Mouse (Mus musculus) adrenal gland (tissue): ENCODE data around the gene Ruvbl2.
"Not testable (repeated sequence)": the region's sequence is repeated elsewhere in the genome, so short reads cannot be mapped to it uniquely, and the experiment has no call there.

Source experiments
- intact Hi-C: fragments of 180-260 bp; cut with DNase I; formaldehyde crosslinking; loops from one replicate; pipeline ENCODE4 v1.15.1; 2025

Ruvbl2 gene

DNA sequence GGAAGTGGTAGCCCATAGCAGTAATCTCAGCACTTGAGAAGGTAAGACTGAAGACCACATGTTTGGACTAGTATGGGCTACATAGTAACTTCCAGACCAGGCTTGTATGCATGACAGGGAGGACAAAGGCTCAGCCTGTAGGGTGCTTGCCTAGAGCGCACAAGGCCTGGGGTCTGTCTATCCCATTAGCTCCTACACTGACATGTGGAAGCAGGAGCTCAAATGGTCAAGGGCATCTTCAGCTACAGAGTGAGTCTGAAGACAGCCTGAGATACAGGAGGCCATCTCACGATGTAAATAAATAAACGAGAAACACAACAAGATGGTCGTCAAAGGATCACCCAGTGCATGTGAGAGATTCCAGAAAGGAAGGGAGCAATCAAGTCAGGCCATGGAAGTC is 24.4 kb upstream of the Ruvbl2 start:
- intact Hi-C loops, result no loop called here

GRCm38 (mm10) chr7:45461781-45462180 is 23.9 kb upstream of the Ruvbl2 start:
- intact Hi-C loops, result no loop called here

DNA sequence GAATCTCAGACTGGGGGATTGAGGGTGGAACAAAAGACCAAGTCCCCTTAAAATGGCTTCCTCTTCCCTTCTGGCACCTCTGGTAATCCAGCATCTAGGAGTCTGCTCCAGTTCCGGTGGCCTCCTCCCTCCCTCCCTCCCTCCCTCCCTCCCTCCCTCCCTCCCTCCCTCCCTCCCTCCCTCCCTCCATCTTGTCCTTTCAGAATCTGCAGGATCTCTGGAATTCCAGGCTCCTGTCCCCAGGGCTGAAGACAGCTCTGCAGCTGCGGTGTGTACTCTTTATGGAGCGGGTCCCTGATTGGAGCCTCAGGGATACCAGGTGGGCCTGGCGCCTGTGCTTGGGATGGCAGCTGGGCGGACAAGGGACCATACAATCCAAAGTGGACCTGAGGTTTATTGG is 23.4 kb upstream of the Ruvbl2 start:
- intact Hi-C loops, result no loop called here

DNA sequence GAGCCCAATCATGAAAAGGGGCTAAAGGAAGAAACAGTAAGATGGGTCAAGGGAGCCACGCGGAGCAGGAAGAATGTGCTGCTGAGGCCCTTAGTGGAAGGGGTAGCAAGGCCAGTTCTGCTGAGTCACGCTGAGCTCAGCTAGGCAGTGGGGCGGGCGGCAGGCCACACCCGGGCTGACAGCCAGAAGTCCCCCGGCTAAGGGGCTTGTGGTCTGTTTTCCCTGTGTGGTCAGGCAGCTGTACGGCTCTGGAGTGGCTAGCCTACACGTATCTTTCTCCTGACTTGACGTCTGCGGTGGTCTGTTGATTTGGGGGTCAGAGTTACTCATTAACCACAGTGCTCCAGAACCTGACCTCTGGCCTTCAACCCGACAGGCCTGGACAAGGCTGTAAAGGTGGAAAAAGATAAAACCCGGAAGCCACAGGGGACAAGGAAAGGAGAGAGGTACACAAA is 23.0 kb upstream of the Ruvbl2 start:
- intact Hi-C loops, result no loop called here

- intact Hi-C loops, result no loop called here
These were observed 22.5 kb upstream of the Ruvbl2 start for GRCm38 (mm10) chr7:45460377-45460776.

DNA sequence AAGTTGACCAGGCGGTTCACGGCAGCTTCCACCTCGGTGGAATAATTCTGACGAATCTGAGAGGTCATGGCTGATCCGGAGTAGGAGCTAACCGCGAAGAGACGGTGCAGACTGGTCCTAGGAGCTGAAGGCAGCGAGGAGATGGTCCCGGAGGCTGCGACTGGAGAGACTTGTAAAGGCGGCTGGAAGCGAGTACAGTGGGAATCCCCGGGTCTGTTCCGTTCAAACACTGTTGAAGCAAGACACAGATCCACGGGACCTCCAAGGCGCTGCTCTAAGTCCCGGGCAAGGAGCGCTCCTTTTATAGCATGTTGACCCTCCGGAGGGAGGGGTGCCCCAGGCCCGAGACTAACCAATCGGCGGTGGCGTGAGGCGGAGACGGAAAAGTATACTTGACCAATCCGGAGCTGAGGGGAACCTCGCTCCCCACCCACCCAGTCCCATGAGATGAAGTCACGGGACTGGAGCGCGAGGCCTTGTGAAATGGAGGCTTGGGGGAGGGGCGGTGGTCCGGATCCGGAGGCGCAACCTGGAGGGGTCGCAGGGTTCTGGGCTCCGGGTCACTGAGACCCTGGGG is 21.8 kb upstream of the Ruvbl2 start, which contains the start of gene Ftl1:
Ftl1 (minus strand) TSS at position 321 of the 577 bp plus-strand sequence.
- intact Hi-C loops, result not testable (repeated sequence)

DNA sequence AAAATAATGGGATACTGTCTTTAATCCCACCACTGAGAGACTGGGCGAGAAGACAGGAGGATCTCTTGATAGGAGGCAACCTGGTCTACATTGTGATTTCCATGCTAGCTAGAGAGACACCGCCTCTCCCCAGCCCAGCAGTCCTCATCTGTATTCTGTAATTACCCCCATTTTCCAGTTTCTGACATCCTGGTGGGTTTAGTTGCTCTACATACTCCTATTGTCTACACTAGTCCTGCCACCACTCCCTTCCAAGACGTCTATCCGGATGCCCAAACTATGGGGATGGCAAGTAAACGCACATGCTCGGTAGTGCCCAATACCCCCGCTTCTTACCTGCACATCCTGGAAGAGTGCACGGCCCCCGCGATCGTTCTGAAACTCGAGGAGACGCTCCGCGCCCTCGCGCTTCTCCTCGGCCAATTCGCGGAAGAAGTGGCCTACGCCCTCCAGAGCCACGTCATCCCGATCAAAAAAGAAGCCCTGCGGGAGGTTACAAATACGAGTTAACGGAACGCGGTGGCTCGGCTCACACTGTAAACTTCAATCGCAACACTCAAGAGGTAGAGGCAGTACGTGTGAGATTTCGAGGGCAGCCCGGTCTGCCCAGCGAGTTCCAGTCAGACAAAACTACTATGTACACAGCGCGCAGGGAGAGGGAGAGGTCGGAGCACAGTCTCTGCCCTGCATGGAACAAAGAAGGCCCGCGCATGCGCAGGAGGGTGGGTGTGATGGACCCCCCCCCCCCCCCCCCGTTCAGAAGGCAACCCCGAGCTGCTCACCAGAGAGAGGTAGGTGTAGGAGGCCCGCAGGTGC is 21.1 kb upstream of the Ruvbl2 start:
- intact Hi-C loops, result no loop called here

DNA sequence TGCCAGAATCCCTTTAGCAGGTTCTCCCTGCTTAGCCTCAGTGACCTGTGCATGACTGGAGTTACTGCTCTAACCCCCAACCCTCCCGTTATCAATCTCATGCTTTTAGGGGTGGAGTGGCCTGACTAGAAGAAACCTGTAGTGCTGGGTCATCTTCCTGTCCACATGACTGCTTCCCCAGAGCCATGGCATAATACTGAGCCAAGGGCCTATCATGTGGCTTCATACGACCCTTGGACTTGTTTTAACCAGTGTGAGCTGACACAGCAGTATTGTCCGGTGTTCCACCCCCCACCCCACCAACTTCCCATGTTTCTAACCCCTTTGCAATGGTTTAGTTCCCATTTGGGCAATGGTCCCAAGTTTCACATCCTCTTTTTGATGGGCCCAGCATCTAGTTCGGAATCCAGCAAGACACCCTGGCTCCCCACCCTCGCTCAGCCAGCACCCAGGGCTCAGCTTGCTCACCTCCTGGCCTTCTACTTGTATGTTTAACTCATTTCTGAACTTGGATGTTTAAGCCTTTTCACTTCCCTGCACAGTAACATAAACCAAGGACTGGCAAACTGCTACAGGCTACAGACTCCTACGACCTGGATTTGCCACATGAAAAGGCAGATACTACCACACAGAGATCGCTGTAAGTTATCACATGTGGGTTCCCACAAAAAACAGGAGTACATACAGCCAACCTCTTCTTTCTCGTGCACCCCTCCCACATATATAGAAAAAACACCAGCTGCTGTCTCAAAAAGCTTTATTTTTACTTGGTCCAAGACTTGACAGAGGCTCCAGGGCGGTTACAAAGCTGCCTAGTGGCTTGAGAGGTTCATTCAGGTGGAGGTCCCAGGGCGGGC is 19.5 kb upstream of the Ruvbl2 start:
- intact Hi-C loops, result no loop called here

DNA sequence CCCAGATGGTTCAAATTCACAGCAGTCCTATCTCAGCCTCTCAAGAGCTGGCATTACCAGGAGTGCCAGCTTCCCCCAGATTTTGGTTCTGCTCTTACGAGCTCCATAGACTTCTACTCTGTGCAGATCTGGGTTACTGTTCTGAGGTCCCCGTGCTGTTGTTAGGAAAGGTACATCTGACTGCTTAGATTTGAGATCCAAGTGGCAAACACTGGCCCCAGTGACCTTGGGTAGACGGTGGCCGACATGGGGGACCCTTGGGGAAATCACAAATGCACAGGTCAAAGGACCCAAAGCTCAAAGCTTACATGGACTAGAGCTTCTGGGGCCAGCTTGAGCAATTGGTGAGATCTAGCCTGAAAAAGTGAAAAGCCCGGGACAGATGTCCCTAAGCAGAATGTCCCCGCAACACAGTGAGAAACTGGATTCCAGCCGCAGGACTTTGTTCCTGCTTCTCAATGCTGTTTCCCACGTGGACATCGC is 18.9 kb upstream of the Ruvbl2 start:
- intact Hi-C loops, result no loop called here

GRCm38 (mm10) chr7:45455932-45456696 is 18.2 kb upstream of the Ruvbl2 start:
- intact Hi-C loops, result no loop called here

DNA sequence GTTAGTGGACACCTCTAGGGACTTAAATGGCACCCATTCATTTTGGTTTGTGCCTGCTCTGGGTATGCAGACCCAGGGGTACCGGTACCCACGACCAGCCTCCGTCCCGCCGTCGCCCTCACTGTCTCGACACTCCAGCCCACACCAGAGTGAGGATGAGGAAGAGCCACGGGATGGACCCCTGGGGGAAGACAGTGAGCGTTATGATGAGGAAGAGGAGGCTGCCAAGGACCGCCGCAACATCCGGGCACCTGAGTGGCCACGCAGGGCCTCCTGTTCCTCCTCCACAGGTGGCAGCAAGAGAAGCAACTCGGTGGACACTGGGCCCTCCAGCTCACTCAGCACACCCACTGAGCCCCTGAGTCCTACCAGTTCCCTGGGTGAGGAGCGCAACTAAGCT is 17.1 kb upstream of the Ruvbl2 start:
- intact Hi-C loops, result loop anchor here (5.0 kb wide), 1 partner anchor 107 kb away; no protein-coding TSS in a partner anchor

DNA sequence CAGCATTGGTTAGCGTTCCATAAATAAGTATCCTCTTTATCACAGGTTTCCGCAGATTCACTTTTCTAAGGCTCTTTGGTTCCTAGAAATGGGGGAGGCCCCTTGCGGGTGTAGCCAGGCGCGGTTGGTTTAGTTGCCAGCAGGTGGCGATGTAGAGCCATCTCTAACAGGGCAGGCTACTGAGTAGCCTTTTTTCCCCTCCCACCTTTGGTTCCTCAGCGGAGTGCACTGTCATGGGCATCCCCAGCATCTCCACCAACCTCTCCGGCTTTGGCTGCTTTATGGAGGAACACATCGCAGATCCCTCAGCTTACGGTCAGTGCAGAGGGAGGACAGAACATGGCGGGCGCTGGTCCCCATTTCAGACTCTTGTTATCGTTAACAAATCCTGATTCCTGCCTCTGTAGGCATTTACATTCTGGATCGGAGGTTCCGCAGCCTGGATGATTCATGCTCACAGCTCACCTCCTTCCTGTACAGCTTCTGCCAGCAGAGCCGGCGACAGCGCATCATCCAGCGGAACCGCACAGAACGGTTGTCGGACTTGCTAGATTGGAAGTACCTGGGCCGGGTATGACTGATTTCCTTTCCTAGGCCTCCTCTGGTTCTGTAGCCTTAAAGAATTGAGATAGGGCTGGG is 13.6 kb upstream of the Ruvbl2 start:
- intact Hi-C loops, result loop anchor here (5.0 kb wide), 1 partner anchor 111 kb away; no protein-coding TSS in a partner anchor

DNA sequence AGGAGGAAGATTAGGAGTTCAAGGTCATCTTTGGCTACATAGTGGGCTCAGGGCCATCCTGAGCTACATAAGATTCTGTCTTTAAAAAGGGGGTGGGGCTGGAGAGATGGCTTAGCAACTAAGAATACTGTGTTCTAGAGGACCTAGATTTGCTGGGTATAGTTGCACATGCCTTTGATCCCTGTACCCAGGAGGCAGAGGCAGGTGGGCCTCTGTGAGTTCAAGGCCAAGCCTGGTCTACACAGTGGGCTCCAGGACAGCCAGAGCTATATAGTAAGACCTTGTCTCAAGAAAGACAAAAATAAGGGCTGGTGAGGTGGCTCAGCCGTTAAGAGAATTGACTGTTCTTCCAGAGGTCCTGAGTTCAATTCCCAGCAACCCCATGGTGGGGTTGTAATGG is 12.1 kb upstream of the Ruvbl2 start:
- intact Hi-C loops, result loop anchor here (5.0 kb wide), 1 partner anchor 112 kb away; no protein-coding TSS in a partner anchor

- intact Hi-C loops, result no loop called here
These were observed 9.6 kb upstream of the Ruvbl2 start for GRCm38 (mm10) chr7:45447325-45447990.

DNA sequence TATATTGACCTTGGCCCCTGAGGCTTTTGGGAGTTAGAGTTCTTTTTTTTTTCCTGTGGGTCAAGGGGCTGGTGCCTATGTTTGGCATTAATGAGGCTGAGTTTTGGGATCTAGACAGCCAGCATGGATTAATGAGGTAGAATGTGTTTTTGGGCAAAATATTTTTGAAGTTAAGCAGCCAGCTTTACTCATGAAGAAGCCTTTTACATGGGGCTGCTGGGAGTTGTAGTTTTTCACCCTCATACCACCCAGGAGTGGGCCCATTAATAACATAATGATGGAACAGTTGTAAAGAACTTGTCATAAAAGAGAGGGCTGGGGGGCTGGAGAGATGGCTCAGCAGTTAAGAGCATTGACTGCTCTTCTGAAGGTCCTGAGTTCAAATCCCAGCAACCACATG is 8.7 kb upstream of the Ruvbl2 start:
- intact Hi-C loops, result no loop called here

GRCm38 (mm10) chr7:45443526-45444420 is 5.9 kb upstream of the Ruvbl2 start:
- intact Hi-C loops, result loop anchor here (5.0 kb wide), 1 partner anchor 36 kb away; the partner anchor contains the start of gene Kcna7

DNA sequence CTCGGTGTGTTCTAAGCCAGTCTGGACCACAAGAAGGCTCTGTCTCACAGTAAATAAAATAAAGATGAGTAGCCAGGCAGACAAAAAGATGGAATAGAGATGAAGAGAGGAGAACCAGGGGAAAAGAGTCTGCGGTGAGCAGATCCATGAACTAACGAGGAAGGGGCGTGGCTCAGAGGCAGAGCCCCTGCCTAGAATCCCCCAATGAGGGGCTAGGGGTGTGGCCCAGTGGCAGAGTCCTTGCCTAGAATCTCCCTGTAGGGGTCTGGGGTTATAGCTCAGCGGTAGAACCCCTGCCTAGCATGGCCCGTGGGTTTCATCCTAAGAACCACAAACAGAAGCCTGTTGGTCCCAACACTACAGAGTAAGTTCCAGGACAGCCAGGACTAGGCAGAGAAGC is 850 bp downstream of the Ruvbl2 start:
- intact Hi-C loops, result no loop called here

DNA sequence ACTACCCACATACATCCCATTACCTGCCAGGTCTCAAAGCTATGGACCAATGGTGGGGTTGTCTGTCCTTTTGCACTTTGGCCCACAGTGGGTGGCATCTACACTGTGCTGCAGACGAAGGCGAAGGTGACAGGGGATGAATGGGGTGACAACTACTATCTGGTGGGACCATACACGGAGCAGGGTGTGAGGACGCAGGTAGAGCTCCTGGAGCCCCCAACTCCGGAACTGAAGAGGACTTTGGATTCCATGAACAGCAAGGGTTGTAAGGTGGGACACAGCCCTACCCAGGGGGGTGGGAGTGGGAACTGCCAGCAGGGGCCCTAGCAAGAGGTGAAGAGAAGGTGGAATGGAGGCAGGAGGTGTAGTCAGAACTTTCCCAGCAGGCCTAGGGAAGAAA is 1.5 kb downstream of the Ruvbl2 start:
- intact Hi-C loops, result no loop called here

GRCm38 (mm10) chr7:45435038-45435437 is 2.9 kb downstream of the Ruvbl2 start:
- intact Hi-C loops, result no loop called here
